Mouse (Mus musculus) T-helper 17 cell (primary cell): ENCODE results near the gene Shisal2a.

Experiments used
- in situ Hi-C, 2 experiments: fragments of 300-600 bp; cut with MboI, MseI; formaldehyde crosslinking; loops; 1 replicate in 1 of 2; 2 replicates in 1 of 2; pipeline ENCODE4 v1.15.1; 2025; ENCODE audit warnings: high pct_unique_total_duplicates in 2 of 2

Gene Shisal2a

GRCm38 (mm10) chr4:108338811-108339210, 44.3 kb downstream of the Shisal2a start:
- in situ Hi-C loops, result loop anchor here in 1 of 2 experiments (5.0 kb wide), 1 partner anchor 128 kb away; no protein-coding TSS in a partner anchor

GRCm38 (mm10) chr4:108338321-108338733, 44.8 kb downstream of the Shisal2a start:
- in situ Hi-C loops, result loop anchor here in 1 of 2 experiments (5.0 kb wide), 1 partner anchor 129 kb away; no protein-coding TSS in a partner anchor

GRCm38 (mm10) chr4:108337817-108338216, 45.3 kb downstream of the Shisal2a start:
- in situ Hi-C loops, result loop anchor here in 1 of 2 experiments (5.0 kb wide), 1 partner anchor 129 kb away; no protein-coding TSS in a partner anchor

GRCm38 (mm10) chr4:108336765-108337164, 46.4 kb downstream of the Shisal2a start:
- in situ Hi-C loops, result loop anchor here in 1 of 2 experiments (5.0 kb wide), 1 partner anchor 131 kb away; no protein-coding TSS in a partner anchor

GRCm38 (mm10) chr4:108335413-108335812, 47.7 kb downstream of the Shisal2a start:
- in situ Hi-C loops, result loop anchor here in 1 of 2 experiments (5.0 kb wide), 1 partner anchor 132 kb away; no protein-coding TSS in a partner anchor

GRCm38 (mm10) chr4:108332041-108332440, 51.1 kb downstream of the Shisal2a start:
- in situ Hi-C loops, result no loop called here

GRCm38 (mm10) chr4:108329840-108330239, 53.3 kb downstream of the Shisal2a start:
- in situ Hi-C loops, result no loop called here

GRCm38 (mm10) chr4:108327730-108328484, 55.2 kb downstream of the Shisal2a start, which contains the start of gene Coa7:
Coa7 (plus strand) TSS chr4:108328140.
- in situ Hi-C loops, result no loop called here

GRCm38 (mm10) chr4:108327071-108327579, 56.0 kb downstream of the Shisal2a start:
- in situ Hi-C loops, result no loop called here

- in situ Hi-C loops, result loop anchor here in 1 of 2 experiments (5.0 kb wide), 2 partner anchors 56 to 299 kb away; no protein-coding TSS in a partner anchor
These were observed 59.6 kb downstream of the Shisal2a start for GRCm38 (mm10) chr4:108323588-108323987.

- in situ Hi-C loops, result loop anchor here in 1 of 2 experiments (5.0 kb wide), 2 partner anchors 54 to 301 kb away; no protein-coding TSS in a partner anchor
These were observed 62.3 kb downstream of the Shisal2a start for GRCm38 (mm10) chr4:108320627-108321380.

GRCm38 (mm10) chr4:108319747-108320146, 63.4 kb downstream of the Shisal2a start:
- in situ Hi-C loops, result loop anchor here in 1 of 2 experiments (5.0 kb wide), 2 partner anchors 52 to 303 kb away; no protein-coding TSS in a partner anchor

- in situ Hi-C loops, result no loop called here
These were observed 64.2 kb downstream of the Shisal2a start for GRCm38 (mm10) chr4:108318649-108319615.
